Mouse (Mus musculus) B cell, adult 67 days (primary cell): ENCODE measurements around the gene Gdf9. TPM values are rescaled to one million over a fixed set of nuclear protein-coding genes. Genes with fewer than 3 reads are reported as not detected.

Experiments used
- total RNA-seq, 2 experiments: library from RNA; stranded (reverse); gene quantifications; 4 replicates each; pipeline ENCODE4 v1.2.4; 2023

The Gdf9 gene
- under 1 TPM; 0.42 to 0.70 TPM for total RNA-seq

GRCm38 (mm10) chr11:53430670-53431346 lies at the start of gene Gdf9, which contains the start of gene Uqcrq:
TSS of gene Gdf9 (plus strand) at chr11:53431023.
TSS of gene Uqcrq (minus strand) at chr11:53430831.

GRCm38 (mm10) chr11:53423036-53423435 lies 7.8 kb upstream of the Gdf9 start, which contains the start of gene Leap2:
TSS of gene Leap2 (minus strand) at chr11:53423170.

GRCm38 (mm10) chr11:53456474-53457371 lies 25.9 kb downstream of the Gdf9 start, which contains the start of the genes Gm10447 and Shroom1:
TSS of gene Gm10447 (minus strand) at chr11:53457110.
TSS of gene Shroom1 (plus strand) at chr11:53457205.

GRCm38 (mm10) chr11:53469968-53470695 lies 39.3 kb downstream of the Gdf9 start, which contains the start of gene Gm9837:
TSS of gene Gm9837 (minus strand) at chr11:53470479.

GRCm38 (mm10) chr11:53479783-53480301 lies 49.0 kb downstream of the Gdf9 start, which contains the start of the genes Gm9945 and Sowaha:
TSS of gene Gm9945 (plus strand) at chr11:53480166.
TSS of gene Sowaha (minus strand) at chr11:53480274.

Other genes starting within 250 kb of the Gdf9 start
- 100 to 1,000 TPM; 103 to 114 TPM for gene Hspa4, start 130.6 kb upstream of the Gdf9 start, total RNA-seq
- gene Zcchc10, start 106.3 kb upstream of the Gdf9 start, total RNA-seq, result 10 to 100 TPM; 13.1 to 14.4 TPM
- 100 to 1,000 TPM; 320 to 326 TPM for gene Aff4, start 80.2 kb upstream of the Gdf9 start, total RNA-seq
- not detected for gene Leap2, start 7.9 kb upstream of the Gdf9 start, total RNA-seq
- gene Uqcrq, start 192 bp upstream of the Gdf9 start, total RNA-seq, result 100 to 1,000 TPM; 127 to 151 TPM
- gene Gm10447, start 26.1 kb downstream of the Gdf9 start, total RNA-seq, result not detected
- gene Shroom1, start 26.2 kb downstream of the Gdf9 start, total RNA-seq, result not detected
- not detected for gene Gm9837, start 39.5 kb downstream of the Gdf9 start, total RNA-seq
- not detected for gene Gm9945, start 49.1 kb downstream of the Gdf9 start, total RNA-seq
- gene Sowaha, start 49.3 kb downstream of the Gdf9 start, total RNA-seq, result not detected
- under 1 TPM in 1 of 2 experiments, not detected in 1; 0.23 TPM for gene Sept8, start 88.2 kb downstream of the Gdf9 start, total RNA-seq
- 1 to 10 TPM; 7.0 to 8.5 TPM for gene Kif3a, start 136.4 kb downstream of the Gdf9 start, total RNA-seq
- gene Il4, start 187.6 kb downstream of the Gdf9 start, total RNA-seq, result not detected
- not detected for gene Il13, start 203.7 kb downstream of the Gdf9 start, total RNA-seq